Mouse (Mus musculus) intestine, postnatal 0 days (tissue): ENCODE data around the gene Robo1. TPM values are rescaled to one million over a fixed set of nuclear protein-coding genes. Genes with fewer than 3 reads are reported as not detected.

Experiments
- ATAC-seq: fragments of 200-750 bp; cut with Nextera tagmentation; 2 replicates; pipeline ENCODE4 v1.8.0; 2017; ENCODE audit warnings: mild to moderate bottlenecking, moderate TSS enrichment, moderate library complexity
- H3K27ac ChIP-seq: fragments of 300-500 bp; sonication (generic); 2 replicates; pipeline ENCODE4 v1.5.1; 2014; ENCODE audit warnings: mild to moderate bottlenecking, low read depth, low read length, moderate library complexity
- H3K27me3 ChIP-seq: fragments of 300-500 bp; sonication (generic); replicated peaks from 2 replicates; pipeline ENCODE4 v1.6.1; 2014; ENCODE audit warnings: low read length, mixed read lengths; ENCODE audit not compliant: control insufficient read depth, insufficient read depth
- H3K36me3 ChIP-seq: fragments of 300-500 bp; sonication (generic); 2 replicates; pipeline ENCODE4 v1.6.1; 2014; ENCODE audit warnings: mild to moderate bottlenecking, moderate library complexity; ENCODE audit not compliant: control insufficient read depth, insufficient read depth
- H3K4me1 ChIP-seq: fragments of 300-500 bp; sonication (generic); replicated peaks from 2 replicates; pipeline ENCODE4 v1.6.1; 2014; ENCODE audit warnings: antibody characterized with exemption, low read length, mixed read lengths; ENCODE audit not compliant: control insufficient read depth, insufficient read depth
- H3K4me2 ChIP-seq: fragments of 300-500 bp; sonication (generic); replicated peaks from 2 replicates; pipeline ENCODE4 v1.6.1; 2014; ENCODE audit warnings: low read depth, mild to moderate bottlenecking, moderate library complexity
- H3K4me3 ChIP-seq: fragments of 300-500 bp; sonication (generic); 2 replicates; pipeline ENCODE4 v1.5.1; 2014; ENCODE audit warnings: low read depth, low read length
- H3K9ac ChIP-seq: fragments of 300-500 bp; sonication (generic); 2 replicates; pipeline ENCODE4 v1.6.1; 2014; ENCODE audit warnings: mild to moderate bottlenecking, low read depth, low read length
- H3K9me3 ChIP-seq: fragments of 300-500 bp; sonication (generic); 2 replicates; pipeline ENCODE4 v1.6.1; 2016; ENCODE audit warnings: mixed run types; ENCODE audit not compliant: control insufficient read depth
- CTCF ChIP-seq: sonication (generic); IDR thresholded peaks from 2 replicates; pipeline ENCODE4 v1.5.1; 2016; ENCODE audit warnings: low read depth, mild to moderate bottlenecking, control low read depth, antibody characterized with exemption, moderate library complexity
- WGBS: fragments of 180-500 bp; shearing (Covaris S2); extraction: QIAGEN DNeasy Blood & Tissue Kit; methylation state at CpG from one replicate; pipeline ENCODE4 v1.1.7; 2014; 5-methylcytosine and 5-hydroxymethylcytosine counted together
- polyA plus RNA-seq: library from polyadenylated mRNA; unstranded; fragments of >200 nt; fragmentation: Nextera tagmentation; extraction: Ambion mirVana; gene quantifications from 2 replicates; pipeline ENCODE4 v1.2.1, GENCODE M21; 2015

Gene Robo1
- polyA plus RNA-seq, 1 experiment from 2014 or later, result 2.7 TPM

DNA sequence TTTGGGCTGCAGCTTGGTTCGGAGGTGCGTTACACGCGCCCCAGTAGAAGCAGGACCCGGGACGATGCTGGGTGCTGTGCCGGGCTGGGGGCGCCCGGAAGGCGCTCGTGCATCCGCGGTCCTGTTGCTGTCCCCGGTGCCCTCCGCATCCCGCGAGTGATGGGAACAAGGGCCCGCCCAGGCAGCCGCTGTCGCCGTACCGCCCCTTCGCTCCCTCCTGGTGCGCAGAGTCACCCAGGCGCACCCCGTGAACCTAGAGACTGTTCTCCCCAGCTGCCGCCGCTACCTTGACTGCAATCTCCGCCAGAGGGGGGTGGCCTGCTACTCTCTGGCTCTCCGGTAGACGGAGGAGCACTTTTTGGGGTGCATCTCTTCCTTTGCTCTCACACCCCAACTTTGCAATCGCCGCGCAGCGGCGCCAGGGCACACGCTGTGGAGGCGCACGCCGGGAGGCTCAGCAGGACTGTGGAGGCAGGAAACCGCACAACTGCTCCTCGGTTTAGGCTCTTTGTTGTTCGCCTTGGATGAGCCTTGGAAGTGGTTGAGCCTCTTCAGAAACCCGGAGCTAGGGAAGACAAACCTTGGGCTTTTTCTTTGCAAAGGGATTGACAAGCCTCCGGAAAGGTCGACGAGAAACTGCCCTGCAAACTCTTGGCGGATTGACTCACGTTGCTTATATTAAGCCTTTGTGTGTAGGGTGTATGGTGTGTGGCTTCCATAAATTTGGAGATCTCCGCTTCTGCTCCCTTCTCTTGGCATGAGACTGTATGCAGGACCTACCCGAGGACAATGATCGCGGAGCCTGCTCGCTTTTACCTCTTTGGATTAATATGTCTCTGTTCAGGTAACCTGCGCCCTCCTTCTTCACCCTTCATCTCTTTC, 355.5 kb downstream of the Robo1 start:
- ATAC-seq, result peak; percentile 41; the same call in 1 of the 2 replicates
- Histone ChIP-seq H3K36me3 (no peaks in the 10 kb centered on the region), H3K4me3 (peak overlapping the region; percentile 63), H3K4me2 (peak overlapping the region; percentile 80), H3K9ac (peak overlapping the region; percentile 46), H3K27me3 (peaks cover 11% of the 10 kb centered on the region; the same call in 1 of the 2 replicates), H3K27ac (peak overlapping the region; percentile 70), H3K9me3 (no peaks in the 10 kb centered on the region), H3K4me1 (no peaks in the 10 kb centered on the region)
- peak; percentile 55 for TF ChIP-seq CTCF
- under 1% methylated on average over 47 of the region's 55 CpGs for WGBS

DNA sequence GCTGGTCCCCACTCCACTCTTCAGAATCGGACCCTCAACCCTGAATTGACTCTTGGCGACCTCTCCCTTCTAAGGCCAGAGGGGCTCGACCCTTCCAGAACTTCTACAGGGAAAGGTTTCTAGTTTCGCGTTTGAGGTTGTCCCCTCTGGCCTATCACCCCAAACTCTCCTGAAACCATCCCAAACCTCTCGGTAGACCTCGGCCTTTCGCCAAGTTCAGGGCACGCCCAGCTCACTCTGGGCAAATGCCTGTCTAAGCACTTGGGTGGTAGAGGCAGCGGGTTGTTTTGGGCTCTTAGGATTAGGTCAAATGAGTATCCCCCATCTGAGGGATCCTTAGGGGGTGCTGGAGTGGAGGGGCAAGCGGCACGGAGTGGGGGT, 356.1 kb downstream of the Robo1 start:
- no peaks in the 10 kb centered on the region for H3K36me3 ChIP-seq
- no peak overlapping the region for H3K27ac ChIP-seq
- no peak for ATAC-seq
- H3K9me3 ChIP-seq, result no peaks in the 10 kb centered on the region
- peak overlapping the region; percentile 46; the same call in 1 of the 2 replicates for H3K9ac ChIP-seq
- 6% methylated on average over 12 of the region's 12 CpGs for WGBS
- peak overlapping the region; percentile 80 for H3K4me2 ChIP-seq
- H3K4me3 ChIP-seq, result peak overlapping the region; percentile 63
- peaks cover 11% of the 10 kb centered on the region; the same call in 1 of the 2 replicates for H3K27me3 ChIP-seq
- TF ChIP-seq CTCF, result no peak
- no peaks in the 10 kb centered on the region for H3K4me1 ChIP-seq

DNA sequence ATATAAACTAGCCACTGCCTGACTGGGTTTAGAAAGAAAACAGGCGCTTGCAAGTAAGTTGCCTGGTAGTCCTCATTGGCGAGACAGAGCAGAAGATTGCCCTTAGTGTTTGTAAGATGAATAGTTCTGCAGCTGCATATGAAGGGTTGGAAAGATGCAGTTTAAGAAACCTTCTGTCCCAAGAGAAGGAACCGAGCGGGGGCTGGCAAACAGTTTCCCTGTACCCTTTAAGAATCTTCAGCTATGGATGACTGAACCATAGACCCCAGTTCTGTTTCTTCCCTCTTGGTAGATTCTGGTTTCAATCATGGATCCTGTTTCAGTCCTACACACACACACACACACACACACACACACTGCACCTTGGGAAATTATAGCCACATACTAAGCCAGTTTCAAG, 356.7 kb downstream of the Robo1 start:
- no peak overlapping the region for H3K27ac ChIP-seq
- H3K27me3 ChIP-seq, result peaks cover 11% of the 10 kb centered on the region; the same call in 1 of the 2 replicates
- H3K9ac ChIP-seq, result 0 out of 2 replicates have a peak overlapping the region, but pooled peaks have one; percentile 46
- WGBS, result 45% methylated on average over 4 of the region's 4 CpGs
- peak overlapping the region; percentile 80 for H3K4me2 ChIP-seq
- H3K9me3 ChIP-seq, result no peaks in the 10 kb centered on the region
- ATAC-seq, result no peak
- TF ChIP-seq CTCF, result no peak
- H3K4me1 ChIP-seq, result no peaks in the 10 kb centered on the region
- H3K4me3 ChIP-seq, result peak overlapping the region; percentile 63
- no peaks in the 10 kb centered on the region for H3K36me3 ChIP-seq

- Histone ChIP-seq H3K27ac (no peak overlapping the region), H3K4me3 (peak overlapping the region; percentile 63; the same call in 1 of the 2 replicates), H3K9me3 (no peaks in the 10 kb centered on the region), H3K4me1 (no peaks in the 10 kb centered on the region), H3K4me2 (peak overlapping the region; percentile 43), H3K9ac (no peak overlapping the region), H3K36me3 (no peaks in the 10 kb centered on the region), H3K27me3 (peaks cover 11% of the 10 kb centered on the region; the same call in 1 of the 2 replicates)
- ATAC-seq, result no peak
- TF ChIP-seq CTCF, result no peak
- WGBS, result 60% methylated on average over 5 of the region's 5 CpGs
Observed at GRCm38 (mm10) chr16:72665454-72665853, 357.3 kb downstream of the Robo1 start.

DNA sequence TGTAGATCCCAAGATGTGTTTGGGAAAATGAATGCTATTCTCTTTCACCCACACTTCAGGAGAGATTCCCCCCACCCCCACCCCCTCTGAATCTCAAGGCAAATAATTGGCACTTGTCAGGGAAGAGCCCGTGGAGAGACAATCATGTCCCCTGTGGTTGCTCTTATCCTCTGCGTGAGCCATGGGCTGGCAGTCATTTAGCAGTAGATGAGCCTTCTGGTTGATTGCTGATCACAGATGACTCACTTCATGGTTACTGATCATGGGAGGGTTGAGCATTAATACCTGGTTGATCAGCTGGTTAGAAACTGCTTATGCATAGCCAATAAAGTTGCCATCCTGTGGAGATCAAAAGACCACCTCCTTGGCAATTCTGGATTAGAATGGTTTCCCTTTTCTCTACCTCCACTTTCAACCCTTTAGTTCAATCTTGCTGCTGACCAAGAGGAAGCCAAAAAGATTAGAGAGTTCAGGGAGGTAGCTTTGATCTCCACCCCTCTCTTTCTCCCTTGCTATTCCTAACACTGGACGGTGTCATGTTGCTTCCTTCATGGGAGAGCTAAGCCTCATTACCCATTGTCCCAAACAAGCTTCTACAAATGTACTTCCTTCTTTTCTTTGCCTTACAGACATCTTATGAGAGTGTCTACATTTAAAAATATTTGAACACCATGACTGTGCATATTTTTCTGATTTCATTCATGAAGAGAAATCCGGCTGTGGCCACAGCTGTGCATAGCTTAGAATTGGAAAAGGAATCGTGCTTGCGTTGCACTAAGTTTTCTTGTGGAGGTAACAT, 362.3 kb downstream of the Robo1 start:
- H3K4me2 ChIP-seq, result no peak overlapping the region
- H3K9ac ChIP-seq, result no peak overlapping the region
- no peaks in the 10 kb centered on the region for H3K27me3 ChIP-seq
- 68% methylated on average over 6 of the region's 6 CpGs for WGBS
- no peaks in the 10 kb centered on the region for H3K9me3 ChIP-seq
- ATAC-seq, result no peak
- TF ChIP-seq CTCF, result no peak
- no peaks in the 10 kb centered on the region for H3K4me1 ChIP-seq
- H3K36me3 ChIP-seq, result no peaks in the 10 kb centered on the region
- H3K4me3 ChIP-seq, result no peak overlapping the region
- H3K27ac ChIP-seq, result no peak overlapping the region

DNA sequence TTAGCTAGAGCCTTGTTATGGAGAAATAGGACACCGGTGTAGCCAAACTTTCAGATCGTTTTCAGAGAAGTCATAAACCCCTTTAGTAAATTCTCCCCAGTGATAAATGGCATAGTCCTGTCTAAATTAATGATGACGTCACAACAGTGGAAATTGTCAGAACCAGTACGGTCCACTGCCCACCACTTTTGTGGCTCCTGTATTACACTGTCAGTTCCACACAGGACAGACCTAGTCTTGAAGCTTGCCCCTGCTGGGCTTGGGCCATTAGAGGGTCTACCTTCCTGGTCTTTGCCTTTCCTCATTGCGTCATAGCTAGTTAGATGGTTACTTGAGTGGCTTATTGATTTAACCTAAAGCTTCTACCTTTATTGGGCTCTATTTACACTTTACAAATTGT, 369.1 kb downstream of the Robo1 start:
- no peak for TF ChIP-seq CTCF
- no peak overlapping the region for H3K4me3 ChIP-seq
- ATAC-seq, result no peak
- no peaks in the 10 kb centered on the region for H3K4me1 ChIP-seq
- no peaks in the 10 kb centered on the region for H3K27me3 ChIP-seq
- H3K36me3 ChIP-seq, result no peaks in the 10 kb centered on the region
- H3K27ac ChIP-seq, result no peak overlapping the region
- H3K9me3 ChIP-seq, result no peaks in the 10 kb centered on the region
- 62% methylated on average over 5 of the region's 5 CpGs for WGBS
- no peak overlapping the region for H3K4me2 ChIP-seq
- H3K9ac ChIP-seq, result no peak overlapping the region
